In genomic region chr11:107131749-107132421, GRCm38 (mm10) we compare ENCODE assay signal across 1 mouse cellular context.
TF ChIP-seq lines count a peak whose summit lies in the region.

Bptf (minus strand) TSS chr11:107132127.

TF ChIP-seq in MEL, 35 proteins besides CTCF, POLR2A, EP300 and RAD21 (continued from another document):
- TF ChIP-seq CHD1 (IDR thresholded peaks at IDR 0.05; ENCODE audit: low read depth, low read length) = no peak
- TF ChIP-seq GATA1 (IDR thresholded peaks at IDR 0.05; ENCODE audit: low read depth, low read length) = no peak
- peak; percentile 65 for TF ChIP-seq TBP (IDR thresholded peaks at IDR 0.05; ENCODE audit: low read depth, low read length)
- no peak for TF ChIP-seq RCOR1 (IDR thresholded peaks at IDR 0.05; ENCODE audit: low read depth, low read length)
- TF ChIP-seq HCFC1 (IDR thresholded peaks at IDR 0.05; ENCODE audit: low read depth, low read length) = peak; percentile 59
- peak; percentile 64 for TF ChIP-seq NELFE (IDR thresholded peaks at IDR 0.05; ENCODE audit: low read depth, low read length)
- no peak for TF ChIP-seq ZNF384 (IDR thresholded peaks at IDR 0.05; ENCODE audit: low read depth, low read length)
- TF ChIP-seq ZMIZ1 (IDR thresholded peaks at IDR 0.05; ENCODE audit: low read depth, low read length) = peak; percentile 69; the same call in 1 of the 2 replicates
- no peak for TF ChIP-seq ELF1 (IDR thresholded peaks at IDR 0.05; ENCODE audit: low read depth, low read length)
- 0 out of 2 replicates have a peak, but pooled peaks have one; percentile 20 for TF ChIP-seq SIN3A (IDR thresholded peaks at IDR 0.05; ENCODE audit: low read length)
- no peak for TF ChIP-seq ZC3H11A (IDR thresholded peaks at IDR 0.05; ENCODE audit: low read depth, low read length)
- TF ChIP-seq BHLHE40 (IDR thresholded peaks at IDR 0.05; ENCODE audit: borderline replicate concordance, low read depth, low read length) = peak; percentile 95
- TF ChIP-seq POLR2AphosphoS5 (IDR thresholded peaks at IDR 0.05; ENCODE audit: borderline replicate concordance, low read depth, low read length) = no peak
